Mouse (Mus musculus): ENCODE data around the gene Txndc8.

DNA sequence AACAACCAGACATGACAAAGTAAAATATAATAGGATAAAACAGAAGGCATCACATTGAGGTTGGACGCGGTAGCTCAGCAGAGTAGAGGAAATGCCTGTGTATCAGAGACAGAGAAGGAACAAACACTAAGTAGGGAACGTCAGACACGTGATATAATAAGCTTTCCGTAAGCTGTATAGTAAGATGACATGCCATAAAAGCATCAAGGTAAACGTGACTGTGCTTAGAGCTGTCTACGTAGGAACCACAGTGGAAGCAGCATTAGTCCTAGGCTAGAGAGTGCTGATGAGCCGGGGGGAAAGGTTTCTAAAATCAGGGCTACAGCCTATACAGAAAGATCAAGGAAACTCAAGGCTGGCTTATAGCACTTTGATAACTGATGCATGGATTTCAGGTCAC is 41.4 kb upstream of the Txndc8 start:
- TF ChIP-seq CTCF (IDR thresholded peaks at IDR 0.05; ENCODE audit: extremely low read depth, insufficient read depth, low read length) (no peak), POLR2A (IDR thresholded peaks at IDR 0.05; ENCODE audit: extremely low read depth, insufficient read depth, low read length) (no peak)

Measured in cortical plate, adult 2 months (tissue).